10 mouse cellular contexts compared by ENCODE assay signal in genomic region chr19:21805305-21805704, GRCm38 (mm10). TPM values are rescaled to one million over a fixed set of nuclear protein-coding genes. Genes with fewer than 3 reads are reported as not detected.
DNase-seq lines count a peak whose midpoint lies in the region; ATAC-seq lines count a peak whose summit lies in the region.
"Had no signal": no experiment of that assay in that cellular context is flagged by ENCODE, and none has a peak within 500 bp of the region (broad histone marks: within the 10 kb centered on the region; RNA-seq: fewer than 3 reads in every experiment).

No protein-coding gene starts in this region.

- no peaks in the 10 kb centered on the region for H3K27me3 ChIP-seq in heart, embryonic 11.5 days (ENCODE audit: control insufficient read depth, insufficient read depth, low read length)
- no peaks in the 10 kb centered on the region for H3K27me3 ChIP-seq in intestine, embryonic 16.5 days (replicated peaks; ENCODE audit: control insufficient read depth, insufficient read depth, low read length)
- no peaks in the 10 kb centered on the region for H3K27me3 ChIP-seq in forebrain, embryonic 12.5 days

- no peak overlapping the region for H3K4me3 ChIP-seq in heart, embryonic 11.5 days (ENCODE audit: low read depth, low read length)
- no peak overlapping the region for H3K4me3 ChIP-seq in intestine, embryonic 16.5 days (ENCODE audit: low read length)
- H3K4me3 ChIP-seq in forebrain, embryonic 12.5 days (replicated peaks) = no peak overlapping the region
- H3K4me3 ChIP-seq: heart, adult 2 months; myocyte had no signal

- 79% methylated on average over 3 of the region's 3 CpGs for WGBS in heart, embryonic 11.5 days (ENCODE audit: insufficient replicate concordance)
- 57% methylated on average over 3 of the region's 3 CpGs for WGBS in intestine, embryonic 16.5 days
- WGBS in forebrain, embryonic 12.5 days = 88% methylated on average over 3 of the region's 3 CpGs

- no peak overlapping the region for H3K4me2 ChIP-seq in heart, embryonic 11.5 days
- no peak overlapping the region for H3K4me2 ChIP-seq in intestine, embryonic 16.5 days (ENCODE audit: low read depth, low read length)
- no peak overlapping the region for H3K4me2 ChIP-seq in forebrain, embryonic 12.5 days

- H3K27ac ChIP-seq in heart, embryonic 11.5 days (ENCODE audit: low read depth, low read length) = no peak overlapping the region
- H3K27ac ChIP-seq in intestine, embryonic 16.5 days (ENCODE audit: low read length) = no peak overlapping the region
- no peak overlapping the region for H3K27ac ChIP-seq in forebrain, embryonic 12.5 days
- H3K27ac ChIP-seq: heart, adult 2 months had no signal

- peaks cover 33% of the 10 kb centered on the region for H3K36me3 ChIP-seq in heart, embryonic 11.5 days (ENCODE audit: control insufficient read depth, insufficient read depth, low read length)
- peaks cover 13% of the 10 kb centered on the region for H3K36me3 ChIP-seq in intestine, embryonic 16.5 days (ENCODE audit: control insufficient read depth, insufficient read depth, low read length)
- peaks cover 93% of the 10 kb centered on the region for H3K36me3 ChIP-seq in forebrain, embryonic 12.5 days (replicated peaks)

- no peak overlapping the region for H3K9ac ChIP-seq in heart, embryonic 11.5 days (ENCODE audit: low read depth, low read length)
- no peak overlapping the region for H3K9ac ChIP-seq in intestine, embryonic 16.5 days (ENCODE audit: low read depth, low read length)
- H3K9ac ChIP-seq in forebrain, embryonic 12.5 days = no peak overlapping the region

- H3K4me1 ChIP-seq in heart, embryonic 11.5 days (ENCODE audit: control insufficient read depth, insufficient read depth, low read length) = no peaks in the 10 kb centered on the region
- peaks cover 3% of the 10 kb centered on the region; the same call in 1 of the 2 replicates for H3K4me1 ChIP-seq in intestine, embryonic 16.5 days (ENCODE audit: control insufficient read depth, insufficient read depth, low read length)
- H3K4me1 ChIP-seq in forebrain, embryonic 12.5 days = peaks cover 5% of the 10 kb centered on the region; the same call in 1 of the 2 replicates

- no peaks in the 10 kb centered on the region for H3K9me3 ChIP-seq in heart, embryonic 11.5 days (replicated peaks; ENCODE audit: control insufficient read depth, low read length)
- no peaks in the 10 kb centered on the region for H3K9me3 ChIP-seq in intestine, embryonic 16.5 days (ENCODE audit: control insufficient read depth, low read length)
- no peaks in the 10 kb centered on the region for H3K9me3 ChIP-seq in forebrain, embryonic 12.5 days

- ATAC-seq in heart, embryonic 11.5 days (replicated peaks; ENCODE audit: insufficient number of reproducible peaks, low FRiP score, low TSS enrichment) = no peak
- ATAC-seq in intestine, embryonic 16.5 days = peak; percentile 48; the same call in 1 of the 2 replicates
- ATAC-seq in forebrain, embryonic 12.5 days (ENCODE audit: low FRiP score) = no peak

- DNase-seq in heart, postnatal 4 days = peak; percentile 36
- peak; percentile 44 for DNase-seq in right cerebral cortex, postnatal 25 days
- DNase-seq in right cerebral cortex, postnatal 4 days = no peak
- peak; percentile 75 for DNase-seq in telencephalon, adult 2 months (ENCODE audit: low read depth, low spot score)
- DNase-seq: heart, adult 2 months; retina, postnatal 1 day had no signal

RNA-seq across cellular contexts. Expression of gene Cemip2, which starts 27.2 kb away (rescaled TPM):
- total RNA-seq in heart, postnatal 4 days (2021) = 10 to 100 TPM; 47.6 to 53.6 TPM
- 77.0 and 99.7 TPM in 2 replicates for polyA plus RNA-seq in heart, embryonic 11.5 days (2014; fragmentation: Nextera tagmentation; extraction: Ambion mirVana)
- polyA plus RNA-seq in intestine, embryonic 16.5 days (2015; fragmentation: Nextera tagmentation; extraction: Ambion mirVana) = 7.3 and 8.0 TPM in 2 replicates
- polyA plus RNA-seq in forebrain, embryonic 12.5 days (2016; fragmentation: Nextera tagmentation; extraction: Ambion mirVana) = 88.7 and 89.2 TPM in 2 replicates
